Mouse (Mus musculus) lung, postnatal 0 days (tissue): ENCODE measurements around the gene Gm14862. TPM values are rescaled to one million over a fixed set of nuclear protein-coding genes. Genes with fewer than 3 reads are reported as not detected.
A peak's percentile ranks its signal among the peaks of the same experiment; 100 is the strongest.

Source experiments
- ATAC-seq: fragments of 200-750 bp; cut with Nextera tagmentation; 2 replicates; pipeline ENCODE4 v1.8.0; 2017; ENCODE audit warnings: moderate library complexity
- DNase-seq: peaks from one replicate; pipeline ENCODE4 v3.0.0-alpha.2; 2016; ENCODE audit warnings: low spot score
- H3K27ac ChIP-seq: fragments of 300-500 bp; sonication (generic); 2 replicates; pipeline ENCODE4 v1.5.1; 2014; ENCODE audit warnings: antibody characterized with exemption, mild to moderate bottlenecking, low read length, mixed read lengths
- H3K27me3 ChIP-seq: fragments of 300-500 bp; sonication (generic); replicated peaks from 2 replicates; pipeline ENCODE4 v1.6.1; 2014; ENCODE audit warnings: low read length, mixed read lengths; ENCODE audit not compliant: insufficient read depth
- H3K36me3 ChIP-seq: fragments of 300-500 bp; sonication (generic); 2 replicates; pipeline ENCODE4 v1.6.1; 2014; ENCODE audit warnings: low read length, mixed read lengths; ENCODE audit not compliant: insufficient read depth
- H3K4me1 ChIP-seq: fragments of 300-500 bp; sonication (generic); 2 replicates; pipeline ENCODE4 v1.6.1; 2014; ENCODE audit warnings: antibody characterized with exemption, low read depth, low read length, mixed read lengths; ENCODE audit not compliant: insufficient read depth
- H3K4me2 ChIP-seq: fragments of 300-500 bp; sonication (generic); replicated peaks from 2 replicates; pipeline ENCODE4 v1.6.1; 2014; ENCODE audit warnings: low read depth, mild to moderate bottlenecking, low read length, moderate library complexity, mixed read lengths
- H3K4me3 ChIP-seq: fragments of 300-500 bp; sonication (generic); 2 replicates; pipeline ENCODE4 v1.5.1; 2014; ENCODE audit warnings: low read depth, low read length
- H3K9ac ChIP-seq: fragments of 300-500 bp; sonication (generic); replicated peaks from 2 replicates; pipeline ENCODE4 v1.6.1; 2014; ENCODE audit warnings: low read depth, mild to moderate bottlenecking
- H3K9me3 ChIP-seq: fragments of 300-500 bp; sonication (generic); 2 replicates; pipeline ENCODE4 v1.6.1; 2016; ENCODE audit warnings: low read length, mixed read lengths
- CTCF ChIP-seq: IDR thresholded peaks from 2 replicates; pipeline ENCODE4 v1.5.1; 2016; ENCODE audit warnings: antibody characterized with exemption, mild to moderate bottlenecking
- EP300 ChIP-seq: IDR thresholded peaks from 2 replicates; pipeline ENCODE4 v1.6.1; 2016; ENCODE audit warnings: antibody characterized with exemption, mild to moderate bottlenecking, control low read depth
- WGBS: fragments of 180-500 bp; shearing (Covaris S2); extraction: QIAGEN DNeasy Blood & Tissue Kit; methylation state at CpG from one replicate; pipeline ENCODE4 v1.1.7; 2014; 5-methylcytosine and 5-hydroxymethylcytosine counted together
- polyA plus RNA-seq: library from polyadenylated mRNA; unstranded; fragments of >200 nt; fragmentation: Nextera tagmentation; extraction: Ambion mirVana; gene quantifications from 2 replicates; pipeline ENCODE4 v1.2.1, GENCODE M21; 2015

Gene Gm14862
- polyA plus RNA-seq, 1 experiment from 2014 or later = not detected

DNA sequence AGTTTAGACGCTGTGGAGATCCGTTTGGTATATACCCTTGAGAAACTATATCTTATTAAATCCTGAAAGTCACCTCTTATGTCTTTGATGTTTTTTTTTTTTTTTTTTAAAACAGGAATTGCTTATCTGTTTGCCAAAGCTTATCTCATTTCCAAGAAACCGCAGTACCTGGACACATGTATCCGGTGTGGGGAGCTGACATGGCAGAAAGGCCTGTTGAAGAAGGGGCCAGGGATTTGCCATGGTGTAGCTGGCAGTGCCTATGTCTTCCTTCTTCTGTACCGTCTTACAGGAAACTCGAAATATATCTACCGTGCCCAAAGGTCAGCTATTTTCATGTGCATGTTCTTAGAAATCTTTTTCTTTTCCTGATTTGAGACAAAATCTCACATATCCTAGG is 1.1 kb upstream of the Gm14862 start:
- H3K4me3 ChIP-seq = no peak overlapping the region
- no peak for TF ChIP-seq EP300
- TF ChIP-seq CTCF = no peak
- no peaks in the 10 kb centered on the region for H3K36me3 ChIP-seq
- no peaks in the 10 kb centered on the region for H3K9me3 ChIP-seq
- WGBS = 67% methylated on average over 7 of the region's 7 CpGs
- H3K9ac ChIP-seq = no peak overlapping the region
- no peaks in the 10 kb centered on the region for H3K4me1 ChIP-seq
- no peak overlapping the region for H3K27ac ChIP-seq
- ATAC-seq (no peak), DNase-seq (no peak)
- H3K27me3 ChIP-seq = no peaks in the 10 kb centered on the region
- H3K4me2 ChIP-seq = no peak overlapping the region

DNA sequence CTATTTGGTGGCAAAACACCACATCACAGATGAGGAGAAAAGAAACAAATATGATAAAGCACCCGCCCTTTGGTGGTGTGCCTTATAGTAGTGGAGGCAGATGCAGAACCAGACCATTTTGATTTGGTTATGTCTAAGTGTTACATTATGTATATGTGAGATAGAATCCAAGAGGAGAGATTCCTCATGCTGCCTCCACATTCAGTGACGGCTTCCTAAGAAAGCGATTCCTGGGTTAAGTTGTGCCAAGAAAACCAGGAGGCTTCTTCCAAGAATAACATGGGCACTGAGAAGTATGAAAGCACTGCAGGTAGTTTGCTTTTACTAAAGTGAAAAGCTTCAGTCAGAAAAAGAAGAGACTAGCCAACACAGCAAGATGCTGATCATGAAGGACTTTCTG is 1.8 kb downstream of the Gm14862 start:
- TF ChIP-seq EP300 (no peak), CTCF (no peak)
- Histone ChIP-seq H3K36me3 (no peaks in the 10 kb centered on the region), H3K9me3 (no peaks in the 10 kb centered on the region), H3K27me3 (no peaks in the 10 kb centered on the region), H3K4me1 (no peaks in the 10 kb centered on the region), H3K4me2 (no peak overlapping the region), H3K4me3 (no peak overlapping the region), H3K27ac (no peak overlapping the region), H3K9ac (no peak overlapping the region)
- WGBS = 86% methylated on average over 3 of the region's 3 CpGs
- ATAC-seq (no peak), DNase-seq (no peak)

DNA sequence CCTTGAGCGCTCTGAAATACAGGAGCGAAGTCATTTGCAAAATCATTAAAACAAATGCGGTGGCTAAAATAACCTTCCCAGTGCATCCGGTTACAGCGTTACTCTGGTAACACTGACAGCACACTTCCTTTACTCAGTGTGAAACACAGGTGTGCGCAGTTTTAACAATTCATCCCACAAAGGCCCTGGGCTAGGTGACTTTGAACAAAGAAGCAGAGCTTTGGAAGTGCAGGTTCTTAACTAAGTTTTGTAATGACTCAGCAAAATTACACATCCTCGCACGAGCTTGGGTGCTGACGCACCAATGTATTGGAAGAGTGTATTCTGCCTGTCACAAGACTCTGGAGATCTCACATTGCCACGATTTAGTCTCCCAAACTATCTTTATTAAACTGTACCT is 2.7 kb downstream of the Gm14862 start:
- H3K9ac ChIP-seq = no peak overlapping the region
- no peak overlapping the region for H3K27ac ChIP-seq
- H3K4me1 ChIP-seq = no peaks in the 10 kb centered on the region
- WGBS = 77% methylated on average over 10 of the region's 10 CpGs
- DNase-seq = no peak
- H3K27me3 ChIP-seq = no peaks in the 10 kb centered on the region
- no peaks in the 10 kb centered on the region for H3K36me3 ChIP-seq
- H3K9me3 ChIP-seq = no peaks in the 10 kb centered on the region
- H3K4me3 ChIP-seq = no peak overlapping the region
- ATAC-seq = no peak
- TF ChIP-seq CTCF = no peak
- TF ChIP-seq EP300 = no peak
- no peak overlapping the region for H3K4me2 ChIP-seq

DNA sequence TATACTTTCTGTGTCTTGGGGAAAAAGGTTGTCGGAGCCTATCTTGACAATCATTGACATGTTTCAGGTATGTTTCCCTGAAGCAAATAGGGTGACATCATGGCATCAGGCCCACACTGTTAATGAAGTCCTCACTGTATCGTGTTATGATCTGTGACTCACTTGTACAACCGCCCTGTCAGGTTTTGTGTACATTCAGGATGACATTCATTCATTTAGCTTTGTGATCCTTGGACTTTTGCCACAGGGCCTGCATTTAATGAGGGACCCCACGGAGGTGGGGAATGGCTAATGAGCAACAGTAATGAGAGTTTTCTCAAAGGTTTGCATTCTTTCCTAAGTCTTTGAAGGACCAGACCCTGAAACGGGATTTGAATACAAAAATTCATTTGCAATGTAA is 7.8 kb downstream of the Gm14862 start:
- 34% methylated on average over 5 of the region's 5 CpGs for WGBS
- H3K4me2 ChIP-seq = no peak overlapping the region
- DNase-seq (no peak), ATAC-seq (no peak)
- no peak overlapping the region for H3K9ac ChIP-seq
- no peak overlapping the region for H3K27ac ChIP-seq
- H3K9me3 ChIP-seq = no peaks in the 10 kb centered on the region
- TF ChIP-seq CTCF (no peak), EP300 (no peak)
- H3K4me1 ChIP-seq = no peaks in the 10 kb centered on the region
- H3K4me3 ChIP-seq = no peak overlapping the region
- H3K27me3 ChIP-seq = no peaks in the 10 kb centered on the region
- no peaks in the 10 kb centered on the region for H3K36me3 ChIP-seq

DNA sequence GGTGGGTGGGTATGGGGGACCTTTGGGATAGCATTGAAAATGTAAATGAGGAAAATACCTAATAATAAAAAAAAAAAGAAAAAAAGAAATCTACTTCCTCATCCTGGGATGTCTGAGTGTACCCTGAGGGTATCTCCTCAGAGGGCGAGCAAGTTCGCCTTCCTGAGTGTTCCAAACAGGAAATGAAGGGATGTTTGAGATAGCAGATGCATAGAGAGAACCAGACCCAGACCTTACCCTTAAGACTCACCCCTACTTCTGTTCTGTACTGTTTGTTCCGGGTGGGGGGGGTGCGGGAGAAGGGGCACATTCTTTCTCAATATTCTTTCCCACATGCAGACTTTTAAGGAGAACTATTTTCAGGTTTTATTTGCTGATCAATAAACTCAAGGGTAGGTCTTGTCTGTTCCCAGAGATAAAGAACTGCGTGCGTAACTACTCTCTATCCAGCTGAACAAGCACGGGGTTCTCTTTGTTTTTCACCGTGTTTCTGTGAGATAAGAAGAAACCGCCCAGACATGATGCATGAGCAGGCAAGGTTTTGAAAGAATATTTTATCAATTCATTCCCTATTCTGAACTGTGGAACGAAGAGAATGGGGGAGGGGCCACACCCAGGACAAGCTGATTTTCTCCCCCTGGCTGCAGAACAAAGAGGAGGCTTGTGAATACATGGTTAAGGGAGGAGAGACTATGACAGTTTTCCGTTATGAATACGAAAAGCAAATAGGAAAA is 11.9 kb downstream of the Gm14862 start:
- H3K36me3 ChIP-seq = no peaks in the 10 kb centered on the region
- no peak overlapping the region for H3K4me3 ChIP-seq
- H3K4me1 ChIP-seq = no peaks in the 10 kb centered on the region
- 32% methylated on average over 12 of the region's 12 CpGs for WGBS
- H3K4me2 ChIP-seq = no peak overlapping the region
- DNase-seq = peak; percentile 11
- H3K9ac ChIP-seq = no peak overlapping the region
- no peaks in the 10 kb centered on the region for H3K9me3 ChIP-seq
- H3K27ac ChIP-seq = no peak overlapping the region
- no peaks in the 10 kb centered on the region for H3K27me3 ChIP-seq
- ATAC-seq = no peak
- TF ChIP-seq EP300 = no peak
- no peak for TF ChIP-seq CTCF

DNA sequence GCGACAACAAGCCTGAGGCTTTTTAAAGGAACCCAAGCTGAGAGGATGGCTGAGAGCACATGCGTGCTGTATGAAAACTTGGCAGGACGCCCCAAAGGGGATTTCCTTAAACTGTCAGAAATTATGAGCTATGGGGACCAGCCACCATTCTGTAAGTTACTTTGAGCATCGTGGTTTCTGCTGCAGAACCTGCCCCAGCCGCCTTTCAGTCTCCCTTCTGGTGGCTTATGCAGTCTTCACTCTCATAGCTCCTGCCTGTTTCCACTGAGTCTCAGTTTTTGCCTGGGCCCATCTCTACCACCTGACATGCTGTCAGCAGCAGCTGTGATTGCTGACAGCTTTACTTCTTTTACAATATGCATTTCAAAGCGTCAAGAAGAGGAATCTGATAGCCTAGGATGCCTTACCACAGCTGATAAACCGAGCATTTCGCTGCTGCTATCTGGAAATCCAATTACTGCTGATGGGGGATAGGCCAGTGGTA is 13.3 kb downstream of the Gm14862 start:
- ATAC-seq = no peak
- WGBS = 36% methylated on average over 8 of the region's 8 CpGs
- no peak overlapping the region for H3K27ac ChIP-seq

More for the DNA sequence above, 13.3 kb downstream of the Gm14862 start:
- no peaks in the 10 kb centered on the region for H3K36me3 ChIP-seq
- no peaks in the 10 kb centered on the region for H3K4me1 ChIP-seq
- TF ChIP-seq EP300 (no peak), CTCF (no peak)
- no peaks in the 10 kb centered on the region for H3K27me3 ChIP-seq
- H3K4me2 ChIP-seq = no peak overlapping the region
- DNase-seq = peak; percentile 6
- no peaks in the 10 kb centered on the region for H3K9me3 ChIP-seq
- H3K4me3 ChIP-seq = no peak overlapping the region
- H3K9ac ChIP-seq = no peak overlapping the region
